Mouse (Mus musculus) MEL (cell line): Measurements from ENCODE around the gene Ficd. TPM values are rescaled to one million over a fixed set of nuclear protein-coding genes. Genes with fewer than 3 reads are reported as not detected.
A peak's percentile ranks its signal among the peaks of the same experiment; 100 is the strongest.

Experiments used
- DNase-seq: peaks from one replicate; pipeline ENCODE4 v3.0.0; 2011; ENCODE audit warnings: low read depth, low spot score
- H3K27ac ChIP-seq: 2 replicates; pipeline ENCODE4 v1.5.1; 2012; ENCODE audit warnings: low read depth, mild to moderate bottlenecking, control low read depth, low read length, moderate library complexity; ENCODE audit not compliant: control insufficient read depth
- H3K27me3 ChIP-seq, 2 experiments: fragments of 150-350 bp in 1 of 2; sonication (generic) in 1 of 2; 2 replicates each; pipeline ENCODE4 v1.6.1; 2012; ENCODE audit warnings: low read length in 2 of 2, mild to moderate bottlenecking in 2 of 2, improper control_type of control experiment in 1 of 2, moderate library complexity in 1 of 2; ENCODE audit not compliant: insufficient read depth in 2 of 2, control insufficient read depth in 1 of 2
- H3K36me3 ChIP-seq, 2 experiments: 2 replicates each; pipeline ENCODE4 v1.6.1; 2012 to 2014; ENCODE audit warnings: low read length in 2 of 2, improper control_type of control experiment in 1 of 2, inconsistent platforms in 1 of 2, mild to moderate bottlenecking in 1 of 2; ENCODE audit not compliant: insufficient read depth in 2 of 2, control insufficient read depth in 1 of 2
- H3K4me1 ChIP-seq, 2 experiments: fragments of 150-350 bp in 1 of 2; sonication (generic) in 1 of 2; 2 replicates each; pipeline ENCODE4 v1.6.1; 2012; ENCODE audit warnings: low read length in 2 of 2, improper control_type of control experiment in 1 of 2, mild to moderate bottlenecking in 1 of 2; ENCODE audit not compliant: insufficient read depth in 2 of 2, control insufficient read depth in 1 of 2
- H3K4me3 ChIP-seq, 2 experiments: fragments of 150-350 bp in 1 of 2; sonication (generic) in 1 of 2; 2 replicates each; pipeline ENCODE4 v1.5.1; 2012; ENCODE audit warnings: low read depth in 2 of 2, low read length in 2 of 2, mild to moderate bottlenecking in 2 of 2, moderate library complexity in 2 of 2, control low read depth in 1 of 2, improper control_type of control experiment in 1 of 2; ENCODE audit not compliant: control insufficient read depth in 1 of 2, insufficient read depth in 1 of 2
- H3K79me2 ChIP-seq: 2 replicates; pipeline ENCODE4 v1.6.1; 2012; ENCODE audit warnings: mild to moderate bottlenecking, low read length, moderate library complexity; ENCODE audit not compliant: control insufficient read depth, poor library complexity, insufficient read depth
- H3K9ac ChIP-seq: 2 replicates; pipeline ENCODE4 v1.6.1; 2012; ENCODE audit warnings: low read depth, mild to moderate bottlenecking, control low read depth, low read length, moderate library complexity; ENCODE audit not compliant: control insufficient read depth, poor library complexity, severe bottlenecking
- H3K9me3 ChIP-seq: fragments of 150-350 bp; sonication (generic); replicated peaks from 2 replicates; pipeline ENCODE4 v1.6.1; 2012; ENCODE audit warnings: mild to moderate bottlenecking, low read length, improper control_type of control experiment, moderate library complexity; ENCODE audit not compliant: insufficient read depth
- BHLHE40 ChIP-seq: IDR thresholded peaks from 2 replicates; pipeline ENCODE4 v1.6.1; 2012; ENCODE audit warnings: low read depth, mild to moderate bottlenecking, inconsistent platforms, low read length, improper control_type of control experiment, borderline replicate concordance
- CTCF ChIP-seq, 3 experiments: IDR thresholded peaks in 2 of 3; conservative IDR thresholded peaks in 1 of 3; 2 replicates each; pipeline ENCODE4 v1.5.1; 2011 to 2012; ENCODE audit warnings: low read length in 3 of 3, low read depth in 2 of 3, mild to moderate bottlenecking in 2 of 3, improper control_type of control experiment in 1 of 3, inconsistent platforms in 1 of 3, mixed read lengths in 1 of 3, moderate library complexity in 1 of 3; ENCODE audit not compliant: control insufficient read depth in 1 of 3, insufficient read depth in 1 of 3, poor library complexity in 1 of 3, severe bottlenecking in 1 of 3
- GABPA ChIP-seq: IDR thresholded peaks from 2 replicates; pipeline ENCODE4 v1.6.1; 2012; ENCODE audit warnings: low read depth, mild to moderate bottlenecking, inconsistent platforms, low read length, improper control_type of control experiment, moderate library complexity
- MAFK ChIP-seq: IDR thresholded peaks from 2 replicates; pipeline ENCODE4 v1.6.1; 2011; ENCODE audit warnings: low read depth, mild to moderate bottlenecking, low read length, improper control_type of control experiment, borderline replicate concordance
- MEF2A ChIP-seq: IDR thresholded peaks from 2 replicates; pipeline ENCODE4 v1.6.1; 2014; ENCODE audit warnings: low read depth, mild to moderate bottlenecking, inconsistent platforms, low read length, improper control_type of control experiment; ENCODE audit not compliant: poor library complexity, insufficient replicate concordance, severe bottlenecking; ENCODE audit errors: extremely low read depth
- POLR2AphosphoS5 ChIP-seq: IDR thresholded peaks from 2 replicates; pipeline ENCODE4 v1.6.1; 2012; ENCODE audit warnings: low read depth, borderline replicate concordance, mild to moderate bottlenecking, inconsistent platforms, low read length, moderate library complexity, mixed read lengths
- RCOR1 ChIP-seq: IDR thresholded peaks from 2 replicates; pipeline ENCODE4 v1.6.1; 2012; ENCODE audit warnings: low read depth, mild to moderate bottlenecking, inconsistent platforms, low read length, improper control_type of control experiment
- SIN3A ChIP-seq: IDR thresholded peaks from 2 replicates; pipeline ENCODE4 v1.6.1; 2012; ENCODE audit warnings: low read length, improper control_type of control experiment, inconsistent platforms
- USF1 ChIP-seq: IDR thresholded peaks from 2 replicates; pipeline ENCODE4 v1.6.1; 2014; ENCODE audit warnings: low read depth, mild to moderate bottlenecking, inconsistent platforms, low read length, improper control_type of control experiment, moderate library complexity
- USF2 ChIP-seq, 2 experiments: IDR thresholded peaks; 2 replicates each; pipeline ENCODE4 v1.6.1; 2011 to 2012; ENCODE audit warnings: improper control_type of control experiment in 2 of 2, low read length in 2 of 2, borderline replicate concordance in 1 of 2, inconsistent platforms in 1 of 2, low read depth in 1 of 2, mild to moderate bottlenecking in 1 of 2; ENCODE audit not compliant: insufficient read depth in 1 of 2
- ZKSCAN1 ChIP-seq: IDR thresholded peaks from 2 replicates; pipeline ENCODE4 v1.6.1; 2012; ENCODE audit warnings: low read depth, mild to moderate bottlenecking, inconsistent platforms, low read length, improper control_type of control experiment, moderate library complexity
- polyA plus RNA-seq, 2 experiments: library from polyadenylated mRNA; stranded (reverse) in 1 of 2; unstranded in 1 of 2; fragments of >175 nt in 1 of 2; fragments of >200 nt in 1 of 2; gene quantifications; 2 replicates each; pipeline versions ENCODE4 v1.2.1 to v1.2.4; 2012; ENCODE audit warnings: low replicate concordance in 2 of 2, low read depth in 1 of 2; ENCODE audit not compliant: insufficient read length in 2 of 2, insufficient read depth in 1 of 2, missing spikeins in 1 of 2
- total RNA-seq: library from RNA; depleted of rRNA; stranded (reverse); fragments of 300-350 nt; gene quantifications from 2 replicates; pipeline ENCODE4 v1.2.3, GENCODE M21; 2012

Ficd gene
- total and polyA plus RNA-seq, 3 experiments: 2.5 to 2.7 TPM; not detected in 1

- TF ChIP-seq GABPA (no peak), SIN3A (no peak)
Observed at GRCm38 (mm10) chr5:113737607-113738237, 2.1 kb downstream of the Ficd start (continued).

- Histone ChIP-seq H3K9ac (no peak overlapping the region), H3K9me3 (no peaks in the 10 kb centered on the region), H3K4me1 (no peaks in the 10 kb centered on the region), H3K79me2 (no peaks in the 10 kb centered on the region), H3K4me3 (no peak overlapping the region), H3K27me3 (no peaks in the 10 kb centered on the region), H3K27ac (no peak overlapping the region), H3K36me3 (peaks cover 0 to 11% of the 10 kb centered on the region in 2 experiments; a peak in 2 of 4 replicates)
- TF ChIP-seq SIN3A (no peak), CTCF (IDR thresholded peaks at IDR 0.05 in 2 of 3, conservative IDR thresholded peaks at IDR 0.05 in 1 of 3; ENCODE audit: control insufficient read depth in 1 of 3, insufficient read depth in 1 of 3, low read depth in 2 of 3, low read length in 3 of 3, poor library complexity in 1 of 3, severe bottlenecking in 1 of 3) (peak; percentile 41 to 68 (median 48)), MEF2A (no peak), USF1 (no peak), ZKSCAN1 (no peak), USF2 (IDR thresholded peaks at IDR 0.05; ENCODE audit: borderline replicate concordance in 1 of 2, insufficient read depth in 1 of 2, low read depth in 1 of 2, low read length in 2 of 2) (no peak), RCOR1 (no peak)
- DNase-seq: peak; percentile 33
Observed at GRCm38 (mm10) chr5:113747629-113748028, 12.0 kb downstream of the Ficd start.

- Histone ChIP-seq H3K79me2 (no peaks in the 10 kb centered on the region), H3K4me3 (no peak overlapping the region), H3K4me1 (no peaks in the 10 kb centered on the region), H3K27ac (no peak overlapping the region), H3K9me3 (no peaks in the 10 kb centered on the region), H3K36me3 (peaks cover 0 to 11% of the 10 kb centered on the region in 2 experiments; a peak in 2 of 4 replicates), H3K27me3 (no peaks in the 10 kb centered on the region), H3K9ac (no peak overlapping the region)
- TF ChIP-seq MAFK (peak; percentile 62; the same call in 1 of the 2 replicates), POLR2AphosphoS5 (no peak), BHLHE40 (no peak)
- no peak for DNase-seq
Observed at GRCm38 (mm10) chr5:113748556-113749331, 13.1 kb downstream of the Ficd start.
